Mouse (Mus musculus): Measurements from ENCODE around the gene Eno1.

- TF ChIP-seq CTCF (conservative IDR thresholded peaks at IDR 0.05; ENCODE audit: insufficient read depth, insufficient read length, low read depth, low read length) (no peak), POLR2A (IDR thresholded peaks at IDR 0.05; ENCODE audit: low read depth, low read length) (no peak)
Measured at GRCm38 (mm10) chr4:150280002-150280401, 43.5 kb downstream of the Eno1 start.
